Mouse (Mus musculus) embryo, embryonic 11 days (tissue): ENCODE measurements around the gene Treml2.
"Not testable (repeated sequence)": the region's sequence is repeated elsewhere in the genome, so short reads cannot be mapped to it uniquely, and the experiment has no call there.

Experiments used
- DNase-seq: peaks from one replicate; pipeline ENCODE4 v3.0.0-alpha.2; 2015

Gene Treml2

GRCm38 (mm10) chr17:48350681-48351193 lies 51.4 kb downstream of the Treml2 start:
- DNase-seq = no peak

- not testable (repeated sequence) for DNase-seq
Observed at GRCm38 (mm10) chr17:48352976-48353375, 53.7 kb downstream of the Treml2 start.

DNA sequence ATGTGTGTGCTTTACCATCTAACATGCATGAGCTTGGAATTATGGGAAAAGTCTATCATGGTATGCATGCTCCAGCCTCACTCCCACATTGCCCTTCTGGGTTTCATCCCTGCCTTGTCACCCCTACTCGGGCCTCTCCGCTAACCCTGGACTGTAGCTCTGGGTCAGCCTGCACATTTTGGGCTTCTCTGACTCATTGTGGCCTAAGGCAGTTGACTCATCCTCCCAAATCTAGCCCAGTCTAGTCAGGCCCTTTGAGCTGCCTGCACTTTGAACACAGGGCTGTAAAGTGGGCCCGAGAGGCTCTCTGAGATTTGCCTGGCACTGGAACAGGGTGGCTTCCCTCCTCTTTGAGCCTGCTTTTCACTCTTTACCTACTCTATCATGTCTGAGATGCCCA lies 56.5 kb downstream of the Treml2 start:
- DNase-seq = no peak

DNA sequence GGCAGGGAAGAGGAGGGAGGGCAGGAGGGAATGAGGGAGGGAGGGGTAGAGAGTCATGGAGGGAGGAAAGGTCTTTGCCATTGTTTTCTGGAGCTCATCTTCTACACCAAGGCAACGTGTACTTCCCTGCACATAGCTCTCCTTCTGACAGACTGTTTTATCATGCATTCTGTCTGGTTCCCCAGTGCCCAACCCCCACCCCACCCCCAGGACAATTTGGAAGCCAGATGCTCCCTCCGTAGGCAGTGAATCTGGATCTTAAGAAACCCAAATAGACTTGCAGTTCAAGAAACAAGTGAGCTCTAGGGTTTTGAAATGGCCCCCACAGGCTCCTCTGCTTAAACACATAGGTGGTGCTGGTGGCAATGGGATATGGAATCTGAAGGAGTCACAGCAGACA lies 58.6 kb downstream of the Treml2 start:
- DNase-seq = no peak

GRCm38 (mm10) chr17:48359616-48360015 lies 60.3 kb downstream of the Treml2 start, which contains the start of gene Treml1:
Treml1 (plus strand) TSS chr17:48359916.
- DNase-seq = no peak

DNA sequence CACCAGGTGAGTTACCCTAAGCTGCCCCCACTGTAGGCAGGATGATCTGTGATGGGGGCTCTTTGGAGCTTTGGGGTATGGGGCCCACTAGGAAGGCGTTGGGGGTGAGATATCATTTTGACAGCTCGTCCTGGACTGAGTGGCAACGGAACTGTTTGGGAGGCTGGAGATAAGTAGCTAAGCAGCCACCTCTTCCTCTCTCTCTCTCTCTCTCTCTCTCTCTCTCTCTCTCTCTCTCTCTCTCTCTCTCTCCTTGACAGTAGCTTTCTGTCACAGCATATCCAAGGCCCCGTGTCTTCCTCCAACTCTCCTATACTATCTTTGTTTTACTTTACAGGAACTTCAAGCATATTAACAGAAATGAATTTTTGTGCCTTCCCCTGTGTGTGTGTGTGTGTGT lies 61.2 kb downstream of the Treml2 start:
- no peak for DNase-seq
